Mouse (Mus musculus) MEL (cell line): ENCODE measurements around the gene Prex1. TPM values are rescaled to one million over a fixed set of nuclear protein-coding genes. Genes with fewer than 3 reads are reported as not detected.

ENCODE experiments used
- DNase-seq: peaks from one replicate; pipeline ENCODE4 v3.0.0; 2011; ENCODE audit warnings: low read depth, low spot score
- H3K27ac ChIP-seq: 2 replicates; pipeline ENCODE4 v1.5.1; 2012; ENCODE audit warnings: low read depth, mild to moderate bottlenecking, control low read depth, low read length, moderate library complexity; ENCODE audit not compliant: control insufficient read depth
- H3K27me3 ChIP-seq, 2 experiments: fragments of 150-350 bp in 1 of 2; sonication (generic) in 1 of 2; 2 replicates each; pipeline ENCODE4 v1.6.1; 2012; ENCODE audit warnings: low read length in 2 of 2, mild to moderate bottlenecking in 2 of 2, improper control_type of control experiment in 1 of 2, moderate library complexity in 1 of 2; ENCODE audit not compliant: insufficient read depth in 2 of 2, control insufficient read depth in 1 of 2
- H3K36me3 ChIP-seq, 2 experiments: 2 replicates each; pipeline ENCODE4 v1.6.1; 2012 to 2014; ENCODE audit warnings: low read length in 2 of 2, improper control_type of control experiment in 1 of 2, inconsistent platforms in 1 of 2, mild to moderate bottlenecking in 1 of 2; ENCODE audit not compliant: insufficient read depth in 2 of 2, control insufficient read depth in 1 of 2
- H3K4me1 ChIP-seq, 2 experiments: fragments of 150-350 bp in 1 of 2; sonication (generic) in 1 of 2; 2 replicates each; pipeline ENCODE4 v1.6.1; 2012; ENCODE audit warnings: low read length in 2 of 2, improper control_type of control experiment in 1 of 2, mild to moderate bottlenecking in 1 of 2; ENCODE audit not compliant: insufficient read depth in 2 of 2, control insufficient read depth in 1 of 2
- H3K4me3 ChIP-seq, 2 experiments: fragments of 150-350 bp in 1 of 2; sonication (generic) in 1 of 2; 2 replicates each; pipeline ENCODE4 v1.5.1; 2012; ENCODE audit warnings: low read depth in 2 of 2, low read length in 2 of 2, mild to moderate bottlenecking in 2 of 2, moderate library complexity in 2 of 2, control low read depth in 1 of 2, improper control_type of control experiment in 1 of 2; ENCODE audit not compliant: control insufficient read depth in 1 of 2, insufficient read depth in 1 of 2
- H3K79me2 ChIP-seq: 2 replicates; pipeline ENCODE4 v1.6.1; 2012; ENCODE audit warnings: mild to moderate bottlenecking, low read length, moderate library complexity; ENCODE audit not compliant: control insufficient read depth, poor library complexity, insufficient read depth
- H3K9ac ChIP-seq: 2 replicates; pipeline ENCODE4 v1.6.1; 2012; ENCODE audit warnings: low read depth, mild to moderate bottlenecking, control low read depth, low read length, moderate library complexity; ENCODE audit not compliant: control insufficient read depth, poor library complexity, severe bottlenecking
- H3K9me3 ChIP-seq: fragments of 150-350 bp; sonication (generic); replicated peaks from 2 replicates; pipeline ENCODE4 v1.6.1; 2012; ENCODE audit warnings: mild to moderate bottlenecking, low read length, improper control_type of control experiment, moderate library complexity; ENCODE audit not compliant: insufficient read depth
- BHLHE40 ChIP-seq: IDR thresholded peaks from 2 replicates; pipeline ENCODE4 v1.6.1; 2012; ENCODE audit warnings: low read depth, mild to moderate bottlenecking, inconsistent platforms, low read length, improper control_type of control experiment, borderline replicate concordance
- CHD2 ChIP-seq: IDR thresholded peaks from 2 replicates; pipeline ENCODE4 v1.6.1; 2011; ENCODE audit warnings: low read length, improper control_type of control experiment
- ETS1 ChIP-seq: IDR thresholded peaks from 2 replicates; pipeline ENCODE4 v1.6.1; 2012; ENCODE audit warnings: low read depth, mild to moderate bottlenecking, inconsistent platforms, low read length, improper control_type of control experiment, moderate library complexity
- HCFC1 ChIP-seq: IDR thresholded peaks from 2 replicates; pipeline ENCODE4 v1.6.1; 2012; ENCODE audit warnings: low read depth, mild to moderate bottlenecking, inconsistent platforms, low read length, improper control_type of control experiment, moderate library complexity
- JUND ChIP-seq: IDR thresholded peaks from 2 replicates; pipeline ENCODE4 v1.6.1; 2011; ENCODE audit warnings: low read depth, mild to moderate bottlenecking, improper control_type of control experiment, low read length
- MAFK ChIP-seq: IDR thresholded peaks from 2 replicates; pipeline ENCODE4 v1.6.1; 2011; ENCODE audit warnings: low read depth, mild to moderate bottlenecking, low read length, improper control_type of control experiment, borderline replicate concordance
- MAX ChIP-seq: IDR thresholded peaks from 2 replicates; pipeline ENCODE4 v1.6.1; 2011; ENCODE audit warnings: low read length, improper control_type of control experiment
- MEF2A ChIP-seq: IDR thresholded peaks from 2 replicates; pipeline ENCODE4 v1.6.1; 2014; ENCODE audit warnings: low read depth, mild to moderate bottlenecking, inconsistent platforms, low read length, improper control_type of control experiment; ENCODE audit not compliant: poor library complexity, insufficient replicate concordance, severe bottlenecking; ENCODE audit errors: extremely low read depth
- MXI1 ChIP-seq: IDR thresholded peaks from 2 replicates; pipeline ENCODE4 v1.6.1; 2011; ENCODE audit warnings: mild to moderate bottlenecking, low read depth, low read length, improper control_type of control experiment
- MYC ChIP-seq: IDR thresholded peaks from 2 replicates; pipeline ENCODE4 v1.6.1; 2011; ENCODE audit warnings: low read depth, mild to moderate bottlenecking, low read length, improper control_type of control experiment, moderate library complexity
- NELFE ChIP-seq: IDR thresholded peaks from 2 replicates; pipeline ENCODE4 v1.6.1; 2011; ENCODE audit warnings: low read depth, low read length, improper control_type of control experiment
- NRF1 ChIP-seq: IDR thresholded peaks from 2 replicates; pipeline ENCODE4 v1.6.1; 2014; ENCODE audit warnings: low read depth, mild to moderate bottlenecking, inconsistent platforms, low read length, improper control_type of control experiment, moderate library complexity; ENCODE audit not compliant: poor library complexity, insufficient read depth, severe bottlenecking
- POLR2A ChIP-seq, 2 experiments: IDR thresholded peaks; 2 replicates each; pipeline ENCODE4 v1.6.1; 2011 to 2012; ENCODE audit warnings: low read length in 2 of 2, mild to moderate bottlenecking in 2 of 2, control low read depth in 1 of 2, improper control_type of control experiment in 1 of 2, low read depth in 1 of 2, moderate library complexity in 1 of 2; ENCODE audit not compliant: control insufficient read depth in 1 of 2, insufficient read depth in 1 of 2, poor library complexity in 1 of 2
- POLR2AphosphoS5 ChIP-seq: IDR thresholded peaks from 2 replicates; pipeline ENCODE4 v1.6.1; 2012; ENCODE audit warnings: low read depth, borderline replicate concordance, mild to moderate bottlenecking, inconsistent platforms, low read length, moderate library complexity, mixed read lengths
- RAD21 ChIP-seq: IDR thresholded peaks from 2 replicates; pipeline ENCODE4 v1.6.1; 2011; ENCODE audit warnings: mild to moderate bottlenecking, low read depth, low read length, improper control_type of control experiment
- SMC3 ChIP-seq: IDR thresholded peaks from 2 replicates; pipeline ENCODE4 v1.6.1; 2011; ENCODE audit warnings: low read depth, low read length, improper control_type of control experiment
- TCF12 ChIP-seq: IDR thresholded peaks from 2 replicates; pipeline ENCODE4 v1.6.1; 2014; ENCODE audit warnings: low read depth, mild to moderate bottlenecking, inconsistent platforms, low read length, improper control_type of control experiment, moderate library complexity
- USF1 ChIP-seq: IDR thresholded peaks from 2 replicates; pipeline ENCODE4 v1.6.1; 2014; ENCODE audit warnings: low read depth, mild to moderate bottlenecking, inconsistent platforms, low read length, improper control_type of control experiment, moderate library complexity
- ZMIZ1 ChIP-seq: IDR thresholded peaks from 2 replicates; pipeline ENCODE4 v1.6.1; 2012; ENCODE audit warnings: low read depth, mild to moderate bottlenecking, inconsistent platforms, low read length, improper control_type of control experiment, moderate library complexity
- ZNF384 ChIP-seq: IDR thresholded peaks from 2 replicates; pipeline ENCODE4 v1.6.1; 2012; ENCODE audit warnings: low read depth, mild to moderate bottlenecking, inconsistent platforms, low read length, improper control_type of control experiment
- polyA plus RNA-seq, 2 experiments: library from polyadenylated mRNA; stranded (reverse) in 1 of 2; unstranded in 1 of 2; fragments of >175 nt in 1 of 2; fragments of >200 nt in 1 of 2; gene quantifications; 2 replicates each; pipeline versions ENCODE4 v1.2.1 to v1.2.4; 2012; ENCODE audit warnings: low replicate concordance in 2 of 2, low read depth in 1 of 2; ENCODE audit not compliant: insufficient read length in 2 of 2, insufficient read depth in 1 of 2, missing spikeins in 1 of 2
- total RNA-seq: library from RNA; depleted of rRNA; stranded (reverse); fragments of 300-350 nt; gene quantifications from 2 replicates; pipeline ENCODE4 v1.2.3, GENCODE M21; 2012

Gene Prex1
- total and polyA plus RNA-seq, 3 experiments, result 8.0 to 33.1 (median 15.8) TPM

GRCm38 (mm10) chr2:166622079-166622478 lies 91.6 kb downstream of the Prex1 start:
- Histone ChIP-seq H3K36me3 (peaks cover 0 to 27% of the 10 kb centered on the region in 2 experiments; a peak in 2 of 4 replicates), H3K79me2 (no peaks in the 10 kb centered on the region), H3K9me3 (no peaks in the 10 kb centered on the region), H3K4me1 (peaks cover 3 to 32% of the 10 kb centered on the region in 2 experiments), H3K27me3 (no peaks in the 10 kb centered on the region), H3K27ac (no peak overlapping the region), H3K9ac (no peak overlapping the region)
- no peak for DNase-seq
- TF ChIP-seq MAFK (no peak), ZMIZ1 (no peak), NRF1 (no peak), HCFC1 (no peak), ZNF384 (no peak), NELFE (no peak), USF1 (no peak), TCF12 (no peak), JUND (no peak), MYC (no peak), RAD21 (no peak), ETS1 (no peak), CHD2 (no peak), BHLHE40 (no peak), MAX (no peak), MXI1 (no peak), SMC3 (no peak), POLR2AphosphoS5 (no peak), MEF2A (no peak), POLR2A (IDR thresholded peaks at IDR 0.05; ENCODE audit: control insufficient read depth in 1 of 2, insufficient read depth in 1 of 2, low read depth in 1 of 2, low read length in 2 of 2, poor library complexity in 1 of 2) (no peak)
- TF ChIP-seq, all 39 proteins: peak for 0
- no peak overlapping the region for H3K4me3 ChIP-seq
